Mouse (Mus musculus): ENCODE measurements around the gene 2200002J24Rik. TPM values are rescaled to one million over a fixed set of nuclear protein-coding genes. Genes with fewer than 3 reads are reported as not detected.

Gene 2200002J24Rik
- polyA plus RNA-seq (2012; rRNA removed) = 18.8 and 40.8 TPM in 2 replicates

GRCm38 (mm10) chr7:30698589-30698988, at the start of gene 2200002J24Rik:
TSS of gene 2200002J24Rik (plus strand) at chr7:30698926.

GRCm38 (mm10) chr7:30649591-30650540, 48.9 kb upstream of the 2200002J24Rik start, which contains the start of gene Rbm42:
TSS of gene Rbm42 (minus strand) at chr7:30650317.

GRCm38 (mm10) chr7:30664529-30665200, 34.1 kb upstream of the 2200002J24Rik start, which contains the start of gene Haus5:
TSS of gene Haus5 (minus strand) at chr7:30664994.

GRCm38 (mm10) chr7:30671480-30671879, 27.2 kb upstream of the 2200002J24Rik start, which contains the start of gene Pmis2:
TSS of gene Pmis2 (minus strand) at chr7:30671605.

GRCm38 (mm10) chr7:30711942-30712341, 13.2 kb downstream of the 2200002J24Rik start, which contains the start of gene Atp4a:
TSS of gene Atp4a (plus strand) at chr7:30712209.

GRCm38 (mm10) chr7:30729396-30730063, 30.8 kb downstream of the 2200002J24Rik start, which contains the start of gene Tmem147:
TSS of gene Tmem147 (minus strand) at chr7:30729540.

GRCm38 (mm10) chr7:30743617-30744016, 44.9 kb downstream of the 2200002J24Rik start, which contains the start of gene Gapdhs:
TSS of gene Gapdhs (minus strand) at chr7:30743681.

Other genes with a start within 250 kb of the 2200002J24Rik start
- gene Kirrel2, start 241.2 kb upstream of the 2200002J24Rik start, polyA plus RNA-seq (2012; rRNA removed) = 0.42 and 2.0 TPM in 2 replicates
- 0.12 and 0.32 TPM in 2 replicates for gene Nphs1, start 240.6 kb upstream of the 2200002J24Rik start, polyA plus RNA-seq (2012; rRNA removed)
- 0.15 TPM in 1 of 2 replicates, not detected in the other for gene Prodh2, start 205.3 kb upstream of the 2200002J24Rik start, polyA plus RNA-seq (2012; rRNA removed)
- gene Arhgap33, start 163.9 kb upstream of the 2200002J24Rik start, polyA plus RNA-seq (2012; rRNA removed) = 4.7 and 6.1 TPM in 2 replicates
- 129 and 132 TPM in 2 replicates for gene Hspb6, start 146.7 kb upstream of the 2200002J24Rik start, polyA plus RNA-seq (2012; rRNA removed)
- 3.4 and 3.9 TPM in 2 replicates for gene Proser3, start 146.6 kb upstream of the 2200002J24Rik start, polyA plus RNA-seq (2012; rRNA removed)
- gene Lin37, start 139.1 kb upstream of the 2200002J24Rik start, polyA plus RNA-seq (2012; rRNA removed) = 14.3 and 19.7 TPM in 2 replicates
- 32.7 and 35.6 TPM in 2 replicates for gene U2af1l4, start 135.6 kb upstream of the 2200002J24Rik start, polyA plus RNA-seq (2012; rRNA removed)
- gene Gm49396, start 135.6 kb upstream of the 2200002J24Rik start, polyA plus RNA-seq (2012; rRNA removed) = 0.66 and 0.85 TPM in 2 replicates
- gene Psenen, start 135.3 kb upstream of the 2200002J24Rik start, polyA plus RNA-seq (2012; rRNA removed) = 70.1 and 76.5 TPM in 2 replicates
- 4.5 and 5.3 TPM in 2 replicates for gene Igflr1, start 133.5 kb upstream of the 2200002J24Rik start, polyA plus RNA-seq (2012; rRNA removed)
- gene Kmt2b, start 110.2 kb upstream of the 2200002J24Rik start, polyA plus RNA-seq (2012; rRNA removed) = 17.8 and 24.6 TPM in 2 replicates
- gene Zbtb32, start 100.0 kb upstream of the 2200002J24Rik start, polyA plus RNA-seq (2012; rRNA removed) = 3.6 and 4.9 TPM in 2 replicates
- gene Upk1a, start 86.1 kb upstream of the 2200002J24Rik start, polyA plus RNA-seq (2012; rRNA removed) = 4.0 TPM in 2 replicates
- 263 and 306 TPM in 2 replicates for gene Cox6b1, start 72.8 kb upstream of the 2200002J24Rik start, polyA plus RNA-seq (2012; rRNA removed)
- not detected in 2 replicates for gene Etv2, start 63.1 kb upstream of the 2200002J24Rik start, polyA plus RNA-seq (2012; rRNA removed)
- 42.7 and 58.2 TPM in 2 replicates for gene Rbm42, start 48.6 kb upstream of the 2200002J24Rik start, polyA plus RNA-seq (2012; rRNA removed)
- 2.2 and 4.0 TPM in 2 replicates for gene Haus5, start 33.9 kb upstream of the 2200002J24Rik start, polyA plus RNA-seq (2012; rRNA removed)
- not detected in 2 replicates for gene Pmis2, start 27.3 kb upstream of the 2200002J24Rik start, polyA plus RNA-seq (2012; rRNA removed)
- gene Atp4a, start 13.3 kb downstream of the 2200002J24Rik start, polyA plus RNA-seq (2012; rRNA removed) = 1,538 and 2,919 TPM in 2 replicates
- gene Tmem147, start 30.6 kb downstream of the 2200002J24Rik start, polyA plus RNA-seq (2012; rRNA removed) = 111 and 145 TPM in 2 replicates
- not detected in 2 replicates for gene Gapdhs, start 44.8 kb downstream of the 2200002J24Rik start, polyA plus RNA-seq (2012; rRNA removed)
- gene Sbsn, start 52.5 kb downstream of the 2200002J24Rik start, polyA plus RNA-seq (2012; rRNA removed) = 94.0 and 112 TPM in 2 replicates
- 1,147 and 1,166 TPM in 2 replicates for gene Dmkn, start 64.8 kb downstream of the 2200002J24Rik start, polyA plus RNA-seq (2012; rRNA removed)
- 362 and 714 TPM in 2 replicates for gene Krtdap, start 89.0 kb downstream of the 2200002J24Rik start, polyA plus RNA-seq (2012; rRNA removed)
- gene Ffar2, start 124.8 kb downstream of the 2200002J24Rik start, polyA plus RNA-seq (2012; rRNA removed) = 4.2 and 4.8 TPM in 2 replicates
- gene Ffar3, start 157.3 kb downstream of the 2200002J24Rik start, polyA plus RNA-seq (2012; rRNA removed) = 0.10 TPM in 1 of 2 replicates, not detected in the other
- gene Ffar1, start 162.6 kb downstream of the 2200002J24Rik start, polyA plus RNA-seq (2012; rRNA removed) = 0.03 and 0.06 TPM in 2 replicates
- gene Cd22, start 181.4 kb downstream of the 2200002J24Rik start, polyA plus RNA-seq (2012; rRNA removed) = 0.25 and 0.26 TPM in 2 replicates
- 0.23 and 0.74 TPM in 2 replicates for gene Mag, start 215.9 kb downstream of the 2200002J24Rik start, polyA plus RNA-seq (2012; rRNA removed)
- 198 and 246 TPM in 2 replicates for gene Hamp2, start 225.8 kb downstream of the 2200002J24Rik start, polyA plus RNA-seq (2012; rRNA removed)
- gene Hamp, start 245.1 kb downstream of the 2200002J24Rik start, polyA plus RNA-seq (2012; rRNA removed) = 3.0 and 4.3 TPM in 2 replicates

All from stomach, adult 2 months (tissue).